ENCODE assay signal across 8 mouse cellular contexts in genomic region chr19:21777171-21777731, GRCm38 (mm10). TPM values are rescaled to one million over a fixed set of nuclear protein-coding genes. Genes with fewer than 3 reads are reported as not detected.
DNase-seq lines count a peak whose midpoint lies in the region; ATAC-seq and TF ChIP-seq lines count a peak whose summit lies in the region.

No protein-coding gene starts in this region.

- H3K9ac ChIP-seq in forebrain, embryonic 16.5 days (replicated peaks; ENCODE audit: low read depth, low read length): no peak overlapping the region
- no peak overlapping the region for H3K9ac ChIP-seq in hindbrain, embryonic 12.5 days
- no peak overlapping the region for H3K9ac ChIP-seq in liver, adult 2 months (ENCODE audit: low read depth, low read length)
- no peak overlapping the region for H3K9ac ChIP-seq in midbrain, postnatal 0 days (replicated peaks; ENCODE audit: low read length, poor library complexity, severe bottlenecking)

- H3K79me2 ChIP-seq in liver, adult 2 months (ENCODE audit: control insufficient read depth, insufficient read depth, low read length): peaks cover 12% of the 10 kb centered on the region; the same call in 1 of the 2 replicates

- no peaks in the 10 kb centered on the region for H3K36me3 ChIP-seq in forebrain, embryonic 16.5 days (ENCODE audit: control insufficient read depth, insufficient read depth)
- H3K36me3 ChIP-seq in hindbrain, embryonic 12.5 days: no peaks in the 10 kb centered on the region
- H3K36me3 ChIP-seq in liver, adult 2 months (ENCODE audit: control insufficient read depth, insufficient read depth, low read length): peaks cover 2% of the 10 kb centered on the region; the same call in 1 of the 2 replicates
- H3K36me3 ChIP-seq in midbrain, postnatal 0 days (ENCODE audit: insufficient read depth, low read length): no peaks in the 10 kb centered on the region
- no peaks in the 10 kb centered on the region for H3K36me3 ChIP-seq in thymus, adult 2 months (ENCODE audit: control insufficient read depth, insufficient read depth, low read length)

- no peaks in the 10 kb centered on the region for H3K27me3 ChIP-seq in forebrain, embryonic 16.5 days (replicated peaks; ENCODE audit: control insufficient read depth, insufficient read depth, low read length)
- H3K27me3 ChIP-seq in hindbrain, embryonic 12.5 days: no peaks in the 10 kb centered on the region
- H3K27me3 ChIP-seq in liver, adult 2 months (ENCODE audit: control insufficient read depth, insufficient read depth, low read length): no peaks in the 10 kb centered on the region
- H3K27me3 ChIP-seq in midbrain, postnatal 0 days (ENCODE audit: insufficient read depth, low read length): no peaks in the 10 kb centered on the region
- no peaks in the 10 kb centered on the region; the same call in 1 of the 2 replicates for H3K27me3 ChIP-seq in thymus, adult 2 months (ENCODE audit: control insufficient read depth, insufficient read depth, low read length)

- H3K27ac ChIP-seq in forebrain, embryonic 16.5 days (ENCODE audit: low read length): no peak overlapping the region
- H3K27ac ChIP-seq in hindbrain, embryonic 12.5 days: no peak overlapping the region
- H3K27ac ChIP-seq in liver, adult 2 months (replicated peaks; ENCODE audit: insufficient read depth, low read depth, low read length): peak overlapping the region; percentile 16; the same call in 1 of the 2 replicates
- no peak overlapping the region for H3K27ac ChIP-seq in midbrain, postnatal 0 days (ENCODE audit: low read depth, low read length)
- no peak overlapping the region for H3K27ac ChIP-seq in thymus, adult 2 months (ENCODE audit: control insufficient read depth, insufficient read depth, low read length)

- peak overlapping the region; percentile 89 for H3K4me2 ChIP-seq in forebrain, embryonic 16.5 days (ENCODE audit: low read length)
- peak overlapping the region; percentile 80 for H3K4me2 ChIP-seq in hindbrain, embryonic 12.5 days (replicated peaks)
- peak overlapping the region; percentile 84 for H3K4me2 ChIP-seq in midbrain, postnatal 0 days (ENCODE audit: low read depth, low read length, poor library complexity, severe bottlenecking)

- WGBS in forebrain, embryonic 16.5 days: 29% methylated on average over 20 of the region's 20 CpGs
- 27% methylated on average over 20 of the region's 20 CpGs for WGBS in hindbrain, embryonic 12.5 days
- WGBS in liver, adult 2 months: 6% methylated on average over 20 of the region's 20 CpGs
- 26% methylated on average over 20 of the region's 20 CpGs for WGBS in midbrain, postnatal 0 days
- 25% methylated on average over 20 of the region's 20 CpGs for WGBS in thymus, adult 2 months

- TF ChIP-seq CTCF in liver, adult 2 months (IDR thresholded peaks at IDR 0.05; ENCODE audit: low read depth, low read length): peak; percentile 60
- peak; percentile 66 for TF ChIP-seq CTCF in midbrain, postnatal 0 days (IDR thresholded peaks at IDR 0.05)
- peak; percentile 35; the same call in 1 of the 2 replicates for TF ChIP-seq CTCF in thymus, adult 2 months (IDR thresholded peaks at IDR 0.05; ENCODE audit: borderline replicate concordance, control insufficient read depth, extremely low read depth, insufficient read depth, low read length, poor library complexity)

- no peak for TF ChIP-seq POLR2A in liver, adult 2 months (IDR thresholded peaks at IDR 0.05; ENCODE audit: extremely low read depth, insufficient read depth, low read length)
- TF ChIP-seq POLR2A in thymus, adult 2 months (IDR thresholded peaks at IDR 0.05; ENCODE audit: control insufficient read depth, extremely low read depth, insufficient read depth, low read length, poor library complexity): no peak

- H3K4me1 ChIP-seq in forebrain, embryonic 16.5 days (replicated peaks; ENCODE audit: control insufficient read depth, insufficient read depth, low read length): peaks cover 39% of the 10 kb centered on the region
- peaks cover 34% of the 10 kb centered on the region for H3K4me1 ChIP-seq in hindbrain, embryonic 12.5 days
- peaks cover 4% of the 10 kb centered on the region; the same call in 1 of the 2 replicates for H3K4me1 ChIP-seq in liver, adult 2 months (ENCODE audit: control insufficient read depth, insufficient read depth, low read length)
- peaks cover 9% of the 10 kb centered on the region; the same call in 1 of the 2 replicates for H3K4me1 ChIP-seq in midbrain, postnatal 0 days (ENCODE audit: insufficient read depth, low read length)
- H3K4me1 ChIP-seq in thymus, adult 2 months (replicated peaks; ENCODE audit: control insufficient read depth, insufficient read depth, low read length): peaks cover 16% of the 10 kb centered on the region

- H3K4me3 ChIP-seq in forebrain, embryonic 16.5 days (replicated peaks; ENCODE audit: low read length): no peak overlapping the region
- peak overlapping the region; percentile 92; the same call in 1 of the 2 replicates for H3K4me3 ChIP-seq in hindbrain, embryonic 12.5 days
- H3K4me3 ChIP-seq in liver, adult 2 months (ENCODE audit: insufficient read depth, low read depth, low read length): peak overlapping the region; percentile 25; the same call in 1 of the 2 replicates
- no peak overlapping the region; the same call in 1 of the 2 replicates for H3K4me3 ChIP-seq in midbrain, postnatal 0 days (ENCODE audit: low read depth, low read length)
- no peak overlapping the region for H3K4me3 ChIP-seq in thymus, adult 2 months (ENCODE audit: control insufficient read depth, insufficient read depth, low read length)

- H3K9me3 ChIP-seq in forebrain, embryonic 16.5 days (ENCODE audit: control insufficient read depth, low read length): no peaks in the 10 kb centered on the region
- no peaks in the 10 kb centered on the region for H3K9me3 ChIP-seq in hindbrain, embryonic 12.5 days (replicated peaks)
- no peaks in the 10 kb centered on the region for H3K9me3 ChIP-seq in midbrain, postnatal 0 days (ENCODE audit: low read length)

- peak; percentile 65 for DNase-seq in CD4-positive, CD25-positive, alpha-beta regulatory T cell, adult 2 months (ENCODE audit: low read depth, low spot score)
- DNase-seq in c-Kit-negative CD71-positive TER-119-positive erythroid progenitor cells, embryonic 14.5 days (ENCODE audit: low read depth, low spot score): peak; percentile 6
- DNase-seq in liver, adult 2 months (ENCODE audit: extremely low read depth, low read depth, low spot score): peak; percentile 86
- peak; percentile 55 for DNase-seq in midbrain, postnatal 0 days (ENCODE audit: low spot score)
- DNase-seq in thymus, adult 2 months: peak; percentile 50

- ATAC-seq in CD4-positive, CD25-positive, alpha-beta regulatory T cell, adult 4 months: no peak
- ATAC-seq in forebrain, embryonic 16.5 days: no peak
- ATAC-seq in hindbrain, embryonic 12.5 days (ENCODE audit: low FRiP score): no peak
- ATAC-seq in midbrain, postnatal 0 days (ENCODE audit: low FRiP score): peak; percentile 12; the same call in 1 of the 2 replicates

RNA-seq across cellular contexts. Expression of gene Cemip2, which starts 0.9 kb away (rescaled TPM):
- polyA plus RNA-seq in CD4-positive, CD25-positive, alpha-beta regulatory T cell, adult 4 months (2017; shearing (Covaris generic)): 1 to 10 TPM; 4.5 to 5.4 TPM
- polyA plus RNA-seq in forebrain, embryonic 16.5 days (2015; fragmentation: Nextera tagmentation; extraction: Ambion mirVana): 37.2 and 37.6 TPM in 2 replicates
- 90.3 and 92.0 TPM in 2 replicates for polyA plus RNA-seq in hindbrain, embryonic 12.5 days (2016; fragmentation: Nextera tagmentation; extraction: Ambion mirVana)
- total RNA-seq in liver, adult 2 months (2014; rRNA removed): 18.1 and 18.4 TPM in 2 replicates
- 2.3 and 2.9 TPM in 2 replicates for polyA plus RNA-seq in liver, adult 2 months (2012; rRNA removed)
- 26.3 and 35.4 TPM in 2 replicates for total RNA-seq in midbrain, postnatal 0 days (2014; rRNA removed)
- polyA plus RNA-seq in midbrain, postnatal 0 days (2015; fragmentation: Nextera tagmentation; extraction: Ambion mirVana): 13.0 and 15.8 TPM in 2 replicates
- polyA plus RNA-seq in thymus, adult 2 months (2012; rRNA removed): 3.1 TPM in 2 replicates

Comparison
In these comparisons a context has a peak if more than half of its experiments do, and no peak if none do; other contexts are left out.
1. DNase-seq: peak in every context shown above with its lines; median percentile 86 in liver, adult 2 months; 65 in CD4-positive, CD25-positive, alpha-beta regulatory T cell, adult 2 months; 55 in midbrain, postnatal 0 days; 50 in thymus, adult 2 months; 6 in c-Kit-negative CD71-positive TER-119-positive erythroid progenitor cells, embryonic 14.5 days.
2. H3K4me3 ChIP-seq: peak in hindbrain, embryonic 12.5 days (single experiment) and liver, adult 2 months (single experiment); none in forebrain, embryonic 16.5 days (single experiment), midbrain, postnatal 0 days (single experiment) and thymus, adult 2 months (single experiment).
3. Peak in every context shown above with its lines, with median percentiles within 50 percentile points of each other: H3K4me2 ChIP-seq and CTCF ChIP-seq.